Mouse (Mus musculus): ENCODE results near the gene Tmco3. TPM values are rescaled to one million over a fixed set of nuclear protein-coding genes. Genes with fewer than 3 reads are reported as not detected.
A peak's percentile ranks its signal among the peaks of the same experiment; 100 is the strongest.
"Not testable (repeated sequence)": the region's sequence is repeated elsewhere in the genome, so short reads cannot be mapped to it uniquely, and the experiment has no call there.

Gene Tmco3
- polyA plus RNA-seq, 1 experiment from 2014 or later, result 54.1 TPM

GRCm38 (mm10) chr8:13334671-13335070 is 46.7 kb downstream of the Tmco3 start:
- H3K27ac ChIP-seq (ENCODE audit: low read length), result no peak overlapping the region
- no peak overlapping the region for H3K4me3 ChIP-seq (ENCODE audit: low read depth, low read length)
- no peaks in the 10 kb centered on the region for H3K36me3 ChIP-seq (ENCODE audit: control insufficient read depth, insufficient read depth, low read length)
- H3K27me3 ChIP-seq (ENCODE audit: control insufficient read depth, insufficient read depth, low read depth, low read length), result no peaks in the 10 kb centered on the region
- no peak overlapping the region for H3K4me2 ChIP-seq (ENCODE audit: low read length)
- no peak overlapping the region for H3K9ac ChIP-seq (ENCODE audit: low read depth, low read length)
- peaks cover 2% of the 10 kb centered on the region for H3K4me1 ChIP-seq (ENCODE audit: control insufficient read depth, insufficient read depth, low read length)
- H3K9me3 ChIP-seq (replicated peaks; ENCODE audit: control insufficient read depth, low read length, poor library complexity, severe bottlenecking), result no peaks in the 10 kb centered on the region
- ATAC-seq, result no peak
- WGBS, result 45% methylated on average over 1 of the region's 1 CpGs

- H3K27ac ChIP-seq (ENCODE audit: low read length); H3K9me3 ChIP-seq (replicated peaks; ENCODE audit: control insufficient read depth, low read length, poor library complexity, severe bottlenecking); H3K4me3 ChIP-seq (ENCODE audit: low read depth, low read length); ATAC-seq; H3K9ac ChIP-seq (ENCODE audit: low read depth, low read length); H3K27me3 ChIP-seq (ENCODE audit: control insufficient read depth, insufficient read depth, low read depth, low read length); H3K4me2 ChIP-seq (ENCODE audit: low read length); H3K36me3 ChIP-seq (ENCODE audit: control insufficient read depth, insufficient read depth, low read length): not testable (repeated sequence)
- H3K4me1 ChIP-seq (ENCODE audit: control insufficient read depth, insufficient read depth, low read length), result peaks cover 16% of the 10 kb centered on the region
- WGBS, result 94% methylated on average over 6 of the region's 6 CpGs
These were observed 49.3 kb downstream of the Tmco3 start for GRCm38 (mm10) chr8:13337245-13337644.

- no peak for ATAC-seq
- H3K27me3 ChIP-seq (ENCODE audit: control insufficient read depth, insufficient read depth, low read depth, low read length), result no peaks in the 10 kb centered on the region
- 78% methylated on average over 3 of the region's 3 CpGs for WGBS
These were observed 49.7 kb downstream of the Tmco3 start for GRCm38 (mm10) chr8:13337678-13338077.

GRCm38 (mm10) chr8:13338255-13338860 is 50.4 kb downstream of the Tmco3 start, which contains the start of gene Tfdp1:
Gene Tfdp1, plus strand, starts transcription at chr8:13338751.
- Histone ChIP-seq H3K9me3 (replicated peaks; ENCODE audit: control insufficient read depth, low read length, poor library complexity, severe bottlenecking) (no peaks in the 10 kb centered on the region), H3K27me3 (ENCODE audit: control insufficient read depth, insufficient read depth, low read depth, low read length) (no peaks in the 10 kb centered on the region), H3K4me3 (ENCODE audit: low read depth, low read length) (peak within 1 kb of the TSS; percentile 64), H3K27ac (ENCODE audit: low read length) (peak within 1 kb of the TSS; percentile 67), H3K9ac (ENCODE audit: low read depth, low read length) (peak within 1 kb of the TSS; percentile 79), H3K4me1 (ENCODE audit: control insufficient read depth, insufficient read depth, low read length) (peaks cover 16% of the 10 kb centered on the region), H3K36me3 (ENCODE audit: control insufficient read depth, insufficient read depth, low read length) (peaks cover 7% of the 10 kb centered on the region; the same call in 1 of the 2 replicates), H3K4me2 (ENCODE audit: low read length) (peak within 1 kb of the TSS; percentile 86)
- WGBS, result 1% methylated on average over 13 of the region's 72 CpGs
- ATAC-seq, result peak; percentile 95

More at GRCm38 (mm10) chr8:13337678-13338077, 49.7 kb downstream of the Tmco3 start:
- peaks cover 4% of the 10 kb centered on the region; the same call in 1 of the 2 replicates for H3K36me3 ChIP-seq (ENCODE audit: control insufficient read depth, insufficient read depth, low read length)
- H3K9ac ChIP-seq (ENCODE audit: low read depth, low read length), result peak overlapping the region; percentile 79; the same call in 1 of the 2 replicates
- peak overlapping the region; percentile 86 for H3K4me2 ChIP-seq (ENCODE audit: low read length)
- H3K27ac ChIP-seq (ENCODE audit: low read length), result peak overlapping the region; percentile 67
- no peaks in the 10 kb centered on the region for H3K9me3 ChIP-seq (replicated peaks; ENCODE audit: control insufficient read depth, low read length, poor library complexity, severe bottlenecking)
- peak overlapping the region; percentile 64 for H3K4me3 ChIP-seq (ENCODE audit: low read depth, low read length)
- H3K4me1 ChIP-seq (ENCODE audit: control insufficient read depth, insufficient read depth, low read length), result peaks cover 16% of the 10 kb centered on the region

- Histone ChIP-seq H3K4me3 (ENCODE audit: low read depth, low read length) (peak overlapping the region; percentile 64), H3K9ac (ENCODE audit: low read depth, low read length) (peak overlapping the region; percentile 79), H3K9me3 (replicated peaks; ENCODE audit: control insufficient read depth, low read length, poor library complexity, severe bottlenecking) (no peaks in the 10 kb centered on the region), H3K4me1 (ENCODE audit: control insufficient read depth, insufficient read depth, low read length) (peaks cover 16% of the 10 kb centered on the region), H3K36me3 (ENCODE audit: control insufficient read depth, insufficient read depth, low read length) (peaks cover 8% of the 10 kb centered on the region; the same call in 1 of the 2 replicates), H3K27ac (ENCODE audit: low read length) (peak overlapping the region; percentile 67), H3K27me3 (ENCODE audit: control insufficient read depth, insufficient read depth, low read depth, low read length) (no peaks in the 10 kb centered on the region), H3K4me2 (ENCODE audit: low read length) (peak overlapping the region; percentile 86)
- WGBS, result 0% methylated on average over 49 of the region's 70 CpGs
- ATAC-seq, result peak; percentile 64
These were observed 51.1 kb downstream of the Tmco3 start for GRCm38 (mm10) chr8:13338901-13339645.

- H3K9ac ChIP-seq (ENCODE audit: low read depth, low read length), result peak overlapping the region; percentile 79
- 3% methylated on average over 11 of the region's 11 CpGs for WGBS
- no peak for ATAC-seq
- peak overlapping the region; percentile 64 for H3K4me3 ChIP-seq (ENCODE audit: low read depth, low read length)
- H3K27me3 ChIP-seq (ENCODE audit: control insufficient read depth, insufficient read depth, low read depth, low read length), result no peaks in the 10 kb centered on the region
- peak overlapping the region; percentile 86 for H3K4me2 ChIP-seq (ENCODE audit: low read length)
- no peak overlapping the region for H3K27ac ChIP-seq (ENCODE audit: low read length)
- peaks cover 8% of the 10 kb centered on the region; the same call in 1 of the 2 replicates for H3K36me3 ChIP-seq (ENCODE audit: control insufficient read depth, insufficient read depth, low read length)
- peaks cover 16% of the 10 kb centered on the region for H3K4me1 ChIP-seq (ENCODE audit: control insufficient read depth, insufficient read depth, low read length)
- no peaks in the 10 kb centered on the region for H3K9me3 ChIP-seq (replicated peaks; ENCODE audit: control insufficient read depth, low read length, poor library complexity, severe bottlenecking)
These were observed 51.6 kb downstream of the Tmco3 start for GRCm38 (mm10) chr8:13339646-13339990.

- peaks cover 16% of the 10 kb centered on the region for H3K4me1 ChIP-seq (ENCODE audit: control insufficient read depth, insufficient read depth, low read length)
- 83% methylated on average over 8 of the region's 8 CpGs for WGBS
- ATAC-seq, result no peak
- H3K4me3 ChIP-seq (ENCODE audit: low read depth, low read length), result no peak overlapping the region
- no peaks in the 10 kb centered on the region for H3K27me3 ChIP-seq (ENCODE audit: control insufficient read depth, insufficient read depth, low read depth, low read length)
- H3K27ac ChIP-seq (ENCODE audit: low read length), result no peak overlapping the region
- peaks cover 14% of the 10 kb centered on the region; the same call in 1 of the 2 replicates for H3K36me3 ChIP-seq (ENCODE audit: control insufficient read depth, insufficient read depth, low read length)
- no peak overlapping the region for H3K9ac ChIP-seq (ENCODE audit: low read depth, low read length)
- no peaks in the 10 kb centered on the region for H3K9me3 ChIP-seq (replicated peaks; ENCODE audit: control insufficient read depth, low read length, poor library complexity, severe bottlenecking)
- H3K4me2 ChIP-seq (ENCODE audit: low read length), result no peak overlapping the region
These were observed 52.7 kb downstream of the Tmco3 start for GRCm38 (mm10) chr8:13340650-13341049.

GRCm38 (mm10) chr8:13342340-13342739 is 54.4 kb downstream of the Tmco3 start:
- Histone ChIP-seq H3K27me3 (ENCODE audit: control insufficient read depth, insufficient read depth, low read depth, low read length) (no peaks in the 10 kb centered on the region), H3K9me3 (replicated peaks; ENCODE audit: control insufficient read depth, low read length, poor library complexity, severe bottlenecking) (no peaks in the 10 kb centered on the region), H3K27ac (ENCODE audit: low read length) (no peak overlapping the region), H3K4me1 (ENCODE audit: control insufficient read depth, insufficient read depth, low read length) (peaks cover 16% of the 10 kb centered on the region), H3K4me3 (ENCODE audit: low read depth, low read length) (no peak overlapping the region), H3K9ac (ENCODE audit: low read depth, low read length) (no peak overlapping the region), H3K4me2 (ENCODE audit: low read length) (no peak overlapping the region), H3K36me3 (ENCODE audit: control insufficient read depth, insufficient read depth, low read length) (peaks cover 27% of the 10 kb centered on the region)
- no peak for ATAC-seq
- WGBS, result 84% methylated on average over 2 of the region's 2 CpGs

GRCm38 (mm10) chr8:13343134-13343533 is 55.1 kb downstream of the Tmco3 start:
- Histone ChIP-seq H3K27me3 (ENCODE audit: control insufficient read depth, insufficient read depth, low read depth, low read length) (no peaks in the 10 kb centered on the region), H3K36me3 (ENCODE audit: control insufficient read depth, insufficient read depth, low read length) (peaks cover 31% of the 10 kb centered on the region), H3K4me1 (ENCODE audit: control insufficient read depth, insufficient read depth, low read length) (peaks cover 16% of the 10 kb centered on the region), H3K9me3 (replicated peaks; ENCODE audit: control insufficient read depth, low read length, poor library complexity, severe bottlenecking) (no peaks in the 10 kb centered on the region), H3K9ac (ENCODE audit: low read depth, low read length) (no peak overlapping the region), H3K4me3 (ENCODE audit: low read depth, low read length) (no peak overlapping the region), H3K27ac (ENCODE audit: low read length) (no peak overlapping the region), H3K4me2 (ENCODE audit: low read length) (no peak overlapping the region)
- ATAC-seq, result no peak
- 95% methylated on average over 4 of the region's 4 CpGs for WGBS

Data from midbrain, embryonic 16.5 days (tissue).